Comparison of ENCODE assay signal across 7 mouse cellular contexts in the genomic region with DNA sequence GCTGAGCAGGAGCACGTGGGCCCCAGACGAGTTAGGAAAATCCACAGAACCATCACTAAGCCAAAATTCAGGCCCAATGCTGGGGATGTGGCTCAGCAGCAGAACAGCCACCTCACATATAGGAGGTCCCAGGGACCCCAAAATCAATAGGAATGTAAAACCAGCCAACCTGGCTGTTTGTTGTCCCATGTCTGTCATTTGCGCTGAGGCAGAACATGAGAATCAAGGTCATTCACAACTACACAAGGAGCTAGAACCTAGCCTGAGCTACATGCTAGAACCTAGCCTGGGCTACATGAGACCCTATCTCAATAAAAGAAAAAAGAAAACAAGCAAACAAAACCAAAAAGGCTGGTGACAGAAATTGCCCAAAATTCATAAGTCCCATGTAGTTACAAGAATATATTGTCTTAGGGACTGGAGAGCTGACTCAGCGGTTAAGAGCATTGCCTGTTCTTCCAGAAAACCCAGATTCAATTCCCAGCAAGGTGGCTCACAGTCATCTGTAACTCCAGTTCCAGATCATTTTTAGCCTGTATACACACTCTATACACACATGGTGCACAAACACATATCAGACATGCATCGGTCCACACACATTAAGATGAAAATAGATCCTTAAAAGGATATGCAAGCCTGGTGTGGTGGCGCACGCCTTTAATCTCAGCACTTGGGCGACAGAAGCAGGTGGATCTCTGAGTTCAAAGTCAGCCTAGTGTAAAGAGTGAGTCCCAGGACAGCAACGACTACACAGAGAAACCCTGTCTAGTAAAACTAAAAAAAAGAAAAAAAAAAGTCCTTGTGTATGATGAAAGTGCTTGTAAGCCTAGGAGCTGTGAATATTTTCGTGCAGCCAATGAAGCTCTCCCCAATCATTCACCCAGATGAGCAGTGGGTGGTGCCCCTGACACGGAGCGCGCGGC. TPM values are rescaled to one million over a fixed set of nuclear protein-coding genes. Genes with fewer than 3 reads are reported as not detected.
A peak's percentile ranks its signal among the peaks of the same experiment; 100 is the strongest.
DNase-seq lines count a peak whose midpoint lies in the region; ATAC-seq and TF ChIP-seq lines count a peak whose summit lies in the region.

No protein-coding gene starts in this region.

- no peaks in the 10 kb centered on the region for H3K27me3 ChIP-seq in lung, embryonic 14.5 days (ENCODE audit: insufficient read depth, low read length)
- no peaks in the 10 kb centered on the region for H3K27me3 ChIP-seq in limb, embryonic 10.5 days (ENCODE audit: low read depth, poor library complexity, severe bottlenecking)
- no peaks in the 10 kb centered on the region for H3K27me3 ChIP-seq in small intestine, adult 2 months (ENCODE audit: control insufficient read depth, insufficient read depth, low read length)

- no peaks in the 10 kb centered on the region for H3K4me1 ChIP-seq in lung, embryonic 14.5 days (ENCODE audit: insufficient read depth)
- peaks cover 2% of the 10 kb centered on the region; the same call in 1 of the 2 replicates for H3K4me1 ChIP-seq in embryonic fibroblast, embryonic 13.5 days (ENCODE audit: control insufficient read depth, insufficient read depth, low read length)
- peaks cover 18% of the 10 kb centered on the region for H3K4me1 ChIP-seq in limb, embryonic 10.5 days
- no peaks in the 10 kb centered on the region; the same call in 1 of the 2 replicates for H3K4me1 ChIP-seq in small intestine, adult 2 months (ENCODE audit: control insufficient read depth, insufficient read depth, insufficient read length, low read length)

- H3K4me3 ChIP-seq in lung, embryonic 14.5 days (ENCODE audit: low read depth, low read length), result peak overlapping the region; percentile 37
- H3K4me3 ChIP-seq in embryonic fibroblast, embryonic 13.5 days (ENCODE audit: insufficient read depth, low read length), result peak overlapping the region; percentile 13; the same call in 1 of the 2 replicates
- H3K4me3 ChIP-seq in limb, embryonic 10.5 days, result peak overlapping the region; percentile 57
- H3K4me3 ChIP-seq in small intestine, adult 2 months (ENCODE audit: low read depth, low read length), result peak overlapping the region; percentile 67

- peak overlapping the region; percentile 26; the same call in 1 of the 2 replicates for H3K9ac ChIP-seq in lung, embryonic 14.5 days

- no peaks in the 10 kb centered on the region for H3K9me3 ChIP-seq in lung, embryonic 14.5 days (ENCODE audit: low read depth, low read length)
- 0 out of 2 replicates have a peak, but pooled peaks cover 1% of the 10 kb centered on the region for H3K9me3 ChIP-seq in limb, embryonic 10.5 days (replicated peaks)

- H3K4me2 ChIP-seq in lung, embryonic 14.5 days, result peak overlapping the region; percentile 71

- no peak for TF ChIP-seq CTCF in lung, embryonic 14.5 days (IDR thresholded peaks at IDR 0.05; ENCODE audit: low read depth)
- no peak for TF ChIP-seq CTCF in embryonic fibroblast, embryonic 13.5 days (IDR thresholded peaks at IDR 0.05; ENCODE audit: borderline replicate concordance, insufficient read depth, low read length)
- no peak for TF ChIP-seq CTCF in small intestine, adult 2 months (IDR thresholded peaks at IDR 0.05; ENCODE audit: extremely low read depth, insufficient read length, insufficient replicate concordance, low read depth, low read length)

- ATAC-seq in lung, embryonic 14.5 days (ENCODE audit: insufficient read depth), result peak; percentile 14

- H3K36me3 ChIP-seq in lung, embryonic 14.5 days (ENCODE audit: insufficient read depth), result no peaks in the 10 kb centered on the region
- no peaks in the 10 kb centered on the region for H3K36me3 ChIP-seq in limb, embryonic 10.5 days
- peaks cover 1% of the 10 kb centered on the region; the same call in 1 of the 2 replicates for H3K36me3 ChIP-seq in small intestine, adult 2 months (ENCODE audit: control insufficient read depth, insufficient read depth, low read length)

- H3K27ac ChIP-seq in lung, embryonic 14.5 days (ENCODE audit: low read depth), result no peak overlapping the region
- peak overlapping the region; percentile 97 for H3K27ac ChIP-seq in embryonic fibroblast, embryonic 13.5 days (ENCODE audit: insufficient read depth, low read length)
- H3K27ac ChIP-seq in limb, embryonic 10.5 days, result peak overlapping the region; percentile 90
- peak overlapping the region; percentile 12; the same call in 1 of the 2 replicates for H3K27ac ChIP-seq in small intestine, adult 2 months (ENCODE audit: insufficient read depth, low read depth, low read length)

- peak; percentile 72; the same call in 1 of the 2 replicates for TF ChIP-seq POLR2A in embryonic fibroblast, embryonic 13.5 days (IDR thresholded peaks at IDR 0.05; ENCODE audit: low read depth, low read length)
- TF ChIP-seq POLR2A in small intestine, adult 2 months (IDR thresholded peaks at IDR 0.05; ENCODE audit: low read depth, low read length), result no peak

- WGBS in lung, embryonic 14.5 days, result 34% methylated on average over 14 of the region's 14 CpGs
- WGBS in limb, embryonic 10.5 days, result 37% methylated on average over 14 of the region's 14 CpGs
- 32% methylated on average over 14 of the region's 14 CpGs for WGBS in small intestine, adult 2 months

- DNase-seq in lung, embryonic 14.5 days, result no peak
- no peak for DNase-seq in lung, postnatal 4 days
- DNase-seq in limb, embryonic 10.5 days (ENCODE audit: low spot score), result no peak
- DNase-seq in layer of hippocampus, adult 18-20 months (ENCODE audit: low spot score in 2 of 2), result no peak
- DNase-seq in layer of hippocampus, adult 8-10 months (ENCODE audit: low spot score in 2 of 2), result no peak

RNA-seq across cellular contexts. Expression of a gene that starts 2.1 kb away (rescaled TPM):
- polyA plus RNA-seq in lung, embryonic 14.5 days (2014; fragmentation: Nextera tagmentation; extraction: Ambion mirVana), result 1.9 and 2.9 TPM in 2 replicates
- 2.9 and 4.9 TPM in 2 replicates for polyA plus RNA-seq in embryonic fibroblast, embryonic 13.5 days (2011; ENCODE audit: insufficient read length, low read depth, missing spikeins)
- 2.4 and 2.9 TPM in 2 replicates for polyA plus RNA-seq in limb, embryonic 10.5 days (2016; fragmentation: Nextera tagmentation; extraction: Ambion mirVana)
- polyA plus RNA-seq in small intestine, adult 2 months (2012; rRNA removed), result 4.3 and 8.0 TPM in 2 replicates
- total RNA-seq in layer of hippocampus, adult 18-20 months (2021), result 10 to 100 TPM in 1 of 2 experiments, 1 to 10 TPM in 1; 9.9 to 10.6 TPM
- total RNA-seq in layer of hippocampus, adult 8-10 months (2022), result 1 to 10 TPM; 6.8 to 8.9 (median 8.5) TPM

RNA-seq across cellular contexts. Expression of a gene that starts 8.9 kb away (rescaled TPM):
- polyA plus RNA-seq in lung, embryonic 14.5 days (2014; fragmentation: Nextera tagmentation; extraction: Ambion mirVana), result 8.0 and 9.4 TPM in 2 replicates
- polyA plus RNA-seq in embryonic fibroblast, embryonic 13.5 days (2011; ENCODE audit: insufficient read length, low read depth, missing spikeins), result 14.7 and 25.3 TPM in 2 replicates
- 1.7 and 1.8 TPM in 2 replicates for polyA plus RNA-seq in limb, embryonic 10.5 days (2016; fragmentation: Nextera tagmentation; extraction: Ambion mirVana)
- polyA plus RNA-seq in small intestine, adult 2 months (2012; rRNA removed), result 22.3 and 37.9 TPM in 2 replicates
- 10 to 100 TPM; 66.8 to 70.4 TPM for total RNA-seq in layer of hippocampus, adult 18-20 months (2021)
- total RNA-seq in layer of hippocampus, adult 8-10 months (2022), result 10 to 100 TPM; 83.6 to 95.7 (median 90.0) TPM

RNA-seq across cellular contexts. Expression of a gene that starts 10.6 kb away (rescaled TPM):
- polyA plus RNA-seq in lung, embryonic 14.5 days (2014; fragmentation: Nextera tagmentation; extraction: Ambion mirVana), result 77.3 and 83.6 TPM in 2 replicates
- polyA plus RNA-seq in embryonic fibroblast, embryonic 13.5 days (2011; ENCODE audit: insufficient read length, low read depth, missing spikeins), result 31.1 and 34.5 TPM in 2 replicates
- polyA plus RNA-seq in limb, embryonic 10.5 days (2016; fragmentation: Nextera tagmentation; extraction: Ambion mirVana), result 103 and 121 TPM in 2 replicates
- 33.4 and 42.2 TPM in 2 replicates for polyA plus RNA-seq in small intestine, adult 2 months (2012; rRNA removed)
- total RNA-seq in layer of hippocampus, adult 18-20 months (2021), result 10 to 100 TPM; 24.1 to 25.3 TPM
- total RNA-seq in layer of hippocampus, adult 8-10 months (2022), result 10 to 100 TPM; 21.8 to 28.1 (median 24.6) TPM

RNA-seq across cellular contexts. Expression of a gene that starts 21.0 kb away (rescaled TPM):
- 295 and 296 TPM in 2 replicates for polyA plus RNA-seq in lung, embryonic 14.5 days (2014; fragmentation: Nextera tagmentation; extraction: Ambion mirVana)
- 106 and 107 TPM in 2 replicates for polyA plus RNA-seq in embryonic fibroblast, embryonic 13.5 days (2011; ENCODE audit: insufficient read length, low read depth, missing spikeins)
- polyA plus RNA-seq in limb, embryonic 10.5 days (2016; fragmentation: Nextera tagmentation; extraction: Ambion mirVana), result 415 and 453 TPM in 2 replicates
- 57.9 and 94.5 TPM in 2 replicates for polyA plus RNA-seq in small intestine, adult 2 months (2012; rRNA removed)
- 100 to 1,000 TPM; 124 to 132 TPM for total RNA-seq in layer of hippocampus, adult 18-20 months (2021)
- 100 to 1,000 TPM; 118 to 139 (median 131) TPM for total RNA-seq in layer of hippocampus, adult 8-10 months (2022)

RNA-seq across cellular contexts. Expression of a gene that starts 59.1 kb away (rescaled TPM):
- polyA plus RNA-seq in lung, embryonic 14.5 days (2014; fragmentation: Nextera tagmentation; extraction: Ambion mirVana), result not detected in 2 replicates
- polyA plus RNA-seq in embryonic fibroblast, embryonic 13.5 days (2011; ENCODE audit: insufficient read length, low read depth, missing spikeins), result not detected in 2 replicates
- polyA plus RNA-seq in limb, embryonic 10.5 days (2016; fragmentation: Nextera tagmentation; extraction: Ambion mirVana), result not detected in 2 replicates
- not detected in 2 replicates for polyA plus RNA-seq in small intestine, adult 2 months (2012; rRNA removed)
- total RNA-seq in layer of hippocampus, adult 18-20 months (2021), result not detected
- total RNA-seq in layer of hippocampus, adult 8-10 months (2022), result not detected

Comparison
In these comparisons a context has a peak if more than half of its experiments do, and no peak if none do; other contexts are left out.
1. H3K4me3 ChIP-seq: peak in every context shown above with its lines; median percentile 67 in small intestine, adult 2 months; 57 in limb, embryonic 10.5 days; 37 in lung, embryonic 14.5 days; 13 in embryonic fibroblast, embryonic 13.5 days.